Mouse (Mus musculus): ENCODE results near the gene Bmyc.
"Not testable (repeated sequence)": the region's sequence is repeated elsewhere in the genome, so short reads cannot be mapped to it uniquely, and the experiment has no call there.

DNA sequence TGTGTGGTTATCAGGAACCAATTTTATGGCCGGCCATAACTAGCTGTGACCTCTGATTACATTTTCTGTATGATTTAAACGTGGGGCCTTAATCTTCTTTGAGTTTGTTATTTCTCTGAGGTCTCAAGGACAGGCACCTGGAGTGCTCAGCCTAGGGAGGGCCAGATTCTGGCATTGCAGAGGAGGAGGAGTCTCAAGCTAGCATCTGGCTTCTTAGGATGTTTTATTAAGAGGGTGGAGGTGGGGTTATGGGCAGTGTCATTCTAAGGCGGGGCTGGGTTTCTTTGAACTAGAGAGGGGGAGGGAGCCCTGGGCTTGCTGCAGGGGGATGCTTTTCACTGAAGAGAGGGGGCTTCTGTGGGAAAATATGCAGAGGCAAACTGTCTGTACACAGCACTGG lies 5.1 kb downstream of the Bmyc start:
- not testable (repeated sequence) for TF ChIP-seq CTCF (IDR thresholded peaks at IDR 0.05); EP300 (IDR thresholded peaks at IDR 0.05; ENCODE audit: insufficient read depth, low read depth, low read length); POLR2A (IDR thresholded peaks at IDR 0.05; ENCODE audit: insufficient read depth, low read depth, low read length)

All from heart, adult 2 months (tissue).